Mouse (Mus musculus) lung, adult 2 months (tissue): ENCODE data around the gene Git2. TPM values are rescaled to one million over a fixed set of nuclear protein-coding genes. Genes with fewer than 3 reads are reported as not detected.

Source experiments
- DNase-seq: peaks from one replicate; pipeline ENCODE4 v3.0.0; 2022
- H3K4me1 ChIP-seq: fragments of 200-500 bp; 2 replicates; pipeline ENCODE4 v1.6.1; 2011; ENCODE audit warnings: low read length; ENCODE audit not compliant: control insufficient read depth, insufficient read depth
- H3K4me3 ChIP-seq: fragments of 200-500 bp; replicated peaks from 2 replicates; pipeline ENCODE3; 2011; ENCODE audit warnings: low read depth, mild to moderate bottlenecking, control low read depth, low read length; ENCODE audit errors: extremely low read depth
- CTCF ChIP-seq: fragments of 200-500 bp; IDR thresholded peaks from 2 replicates; pipeline ENCODE4 v1.5.1; 2011; ENCODE audit warnings: mild to moderate bottlenecking, low read length, control low read depth; ENCODE audit not compliant: insufficient read depth
- POLR2A ChIP-seq: fragments of 200-500 bp; IDR thresholded peaks from 2 replicates; pipeline ENCODE4 v1.6.1; 2011; ENCODE audit warnings: low read depth, mild to moderate bottlenecking, control low read depth, low read length, borderline replicate concordance; ENCODE audit errors: extremely low read depth
- WGBS: fragments of 180-500 bp; shearing (Covaris S2); methylation state at CpG from one replicate; pipeline ENCODE4 v1.1.7; 2018; 5-methylcytosine and 5-hydroxymethylcytosine counted together
- polyA plus RNA-seq: library from polyadenylated mRNA; depleted of rRNA; stranded (reverse); fragments of >200 nt; gene quantifications from 2 replicates; pipeline ENCODE4 v1.2.3, GENCODE M21; 2012

Gene Git2
- polyA plus RNA-seq, 1 experiment = 105 TPM

GRCm38 (mm10) chr5:114731969-114732368, 43.3 kb downstream of the Git2 start:
- WGBS = 85% methylated on average over 15 of the region's 15 CpGs
- Histone ChIP-seq H3K4me3 (no peak overlapping the region), H3K4me1 (peaks cover 2% of the 10 kb centered on the region; the same call in 1 of the 2 replicates)
- DNase-seq = no peak
- TF ChIP-seq POLR2A (no peak), CTCF (no peak)

DNA sequence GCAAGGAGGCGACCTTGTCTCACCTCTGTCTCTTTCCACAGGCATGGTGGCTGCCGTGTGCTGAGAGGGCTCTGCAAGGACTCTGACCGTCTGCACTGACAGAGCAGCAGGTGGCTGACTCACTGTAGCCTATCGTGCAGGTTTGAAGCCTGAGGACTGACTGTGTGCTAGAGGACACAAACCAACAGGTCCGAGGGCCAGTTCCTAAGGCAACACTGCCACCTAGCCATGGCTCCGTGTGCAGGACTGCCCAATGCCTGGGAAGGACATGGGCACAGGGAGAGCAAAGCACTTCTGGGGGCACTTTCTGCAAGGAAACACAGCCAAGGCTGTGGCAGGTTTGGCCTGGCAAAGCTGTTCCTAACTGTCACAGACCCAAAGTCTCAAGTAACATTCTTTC, 43.8 kb downstream of the Git2 start:
- TF ChIP-seq POLR2A (no peak), CTCF (peak; percentile 6; the same call in 1 of the 2 replicates)
- DNase-seq = no peak
- no peaks in the 10 kb centered on the region for H3K4me1 ChIP-seq
- 68% methylated on average over 6 of the region's 6 CpGs for WGBS
- no peak overlapping the region for H3K4me3 ChIP-seq

DNA sequence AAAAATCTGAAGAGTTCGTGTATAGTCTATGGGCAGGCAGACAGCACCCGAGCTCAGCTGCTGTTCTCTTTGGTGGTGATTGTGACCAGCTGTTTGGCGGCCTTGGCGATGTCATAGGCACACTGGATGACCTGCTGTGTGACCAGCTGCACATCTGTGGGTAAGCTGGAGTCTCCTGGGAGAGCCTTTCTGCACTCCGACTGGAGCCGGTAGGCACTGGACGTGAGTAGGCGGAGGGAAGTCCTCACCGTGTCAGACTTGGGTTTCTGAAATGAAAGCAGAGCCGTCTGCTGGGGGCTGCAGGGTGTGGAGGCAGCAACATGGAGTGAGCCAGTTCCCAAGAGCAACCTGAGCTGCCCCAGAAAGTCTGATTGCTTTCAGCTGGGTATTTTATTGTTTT, 45.2 kb downstream of the Git2 start:
- Histone ChIP-seq H3K4me1 (no peaks in the 10 kb centered on the region), H3K4me3 (no peak overlapping the region)
- no peak for DNase-seq
- WGBS = 71% methylated on average over 10 of the region's 10 CpGs
- TF ChIP-seq POLR2A (no peak), CTCF (no peak)

GRCm38 (mm10) chr5:114728160-114728559, 47.2 kb downstream of the Git2 start:
- DNase-seq = no peak
- no peak overlapping the region for H3K4me3 ChIP-seq
- H3K4me1 ChIP-seq = no peaks in the 10 kb centered on the region
- no peak for TF ChIP-seq CTCF
- TF ChIP-seq POLR2A = no peak
- 78% methylated on average over 10 of the region's 10 CpGs for WGBS

- H3K4me1 ChIP-seq = no peaks in the 10 kb centered on the region
- WGBS = 76% methylated on average over 13 of the region's 13 CpGs
- no peak overlapping the region for H3K4me3 ChIP-seq
- TF ChIP-seq POLR2A = no peak
- no peak for TF ChIP-seq CTCF
- no peak for DNase-seq
These were observed 52.5 kb downstream of the Git2 start for GRCm38 (mm10) chr5:114722846-114723245.

GRCm38 (mm10) chr5:114721969-114722368, 53.3 kb downstream of the Git2 start:
- TF ChIP-seq CTCF = no peak
- no peak overlapping the region for H3K4me3 ChIP-seq
- no peak for DNase-seq
- 83% methylated on average over 10 of the region's 10 CpGs for WGBS
- no peaks in the 10 kb centered on the region for H3K4me1 ChIP-seq

DNA sequence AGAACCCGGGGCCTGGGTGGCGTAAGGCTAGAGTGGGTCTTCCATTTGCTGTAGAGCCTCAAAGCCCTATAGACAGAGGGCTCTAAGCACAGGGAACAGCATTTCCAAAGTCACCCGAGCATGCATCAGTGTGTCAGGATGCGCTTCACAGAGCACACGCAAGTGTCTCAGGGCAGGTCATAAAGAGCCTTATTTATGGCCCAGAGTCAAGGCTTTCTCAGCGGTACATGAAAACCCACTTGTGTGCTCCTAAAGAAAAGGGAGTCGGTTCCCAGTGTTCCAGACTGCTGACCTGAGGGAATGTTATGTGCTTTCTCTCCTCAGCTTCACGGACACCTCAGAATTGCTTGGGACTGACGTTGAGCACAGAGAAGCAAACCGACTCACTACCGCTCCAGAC, 54.5 kb downstream of the Git2 start:
- 93% methylated on average over 11 of the region's 11 CpGs for WGBS
- Histone ChIP-seq H3K4me1 (no peaks in the 10 kb centered on the region), H3K4me3 (no peak overlapping the region)
- TF ChIP-seq POLR2A = no peak
- no peak for TF ChIP-seq CTCF
- DNase-seq = no peak

- no peak for DNase-seq
- H3K4me3 ChIP-seq = no peak overlapping the region
- no peak for TF ChIP-seq CTCF
- H3K4me1 ChIP-seq = no peaks in the 10 kb centered on the region
- WGBS = 90% methylated on average over 6 of the region's 6 CpGs
These were observed 55.4 kb downstream of the Git2 start for GRCm38 (mm10) chr5:114719928-114720270.

- H3K4me3 ChIP-seq = no peak overlapping the region
- 79% methylated on average over 20 of the region's 20 CpGs for WGBS
- no peak for DNase-seq
These were observed 56.1 kb downstream of the Git2 start for GRCm38 (mm10) chr5:114719003-114719927.

DNA sequence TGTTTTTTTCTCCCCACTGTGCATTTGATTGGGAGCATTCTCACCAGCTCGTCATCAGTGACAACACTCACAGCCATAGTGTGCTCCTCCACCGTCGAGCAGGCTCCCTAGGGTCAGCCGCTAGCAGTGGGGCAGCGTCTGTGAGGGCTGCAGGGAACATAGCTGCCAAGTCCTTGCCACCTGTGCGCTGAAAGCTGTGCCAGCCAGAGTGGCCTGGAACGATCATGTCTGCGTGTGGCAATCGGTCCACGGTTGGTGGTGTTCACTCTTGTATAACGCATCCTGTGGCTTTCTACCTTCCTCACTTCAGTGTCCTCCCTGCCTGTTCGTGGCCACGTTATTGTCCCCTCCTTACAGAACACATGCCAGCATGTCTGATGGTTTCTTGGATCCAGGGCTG, 56.8 kb downstream of the Git2 start:
- TF ChIP-seq CTCF (no peak), POLR2A (no peak)
- H3K4me3 ChIP-seq = no peak overlapping the region
- 85% methylated on average over 13 of the region's 13 CpGs for WGBS
- no peak for DNase-seq
- H3K4me1 ChIP-seq = no peaks in the 10 kb centered on the region

More at GRCm38 (mm10) chr5:114719003-114719927, 56.1 kb downstream of the Git2 start:
- H3K4me1 ChIP-seq = no peaks in the 10 kb centered on the region
- no peak for TF ChIP-seq CTCF
- TF ChIP-seq POLR2A = no peak

GRCm38 (mm10) chr5:114717937-114718336, 57.4 kb downstream of the Git2 start:
- Histone ChIP-seq H3K4me1 (no peaks in the 10 kb centered on the region), H3K4me3 (no peak overlapping the region)
- WGBS = 95% methylated on average over 8 of the region's 8 CpGs
- no peak for DNase-seq
- TF ChIP-seq POLR2A = no peak
- TF ChIP-seq CTCF = no peak
